Mouse (Mus musculus): ENCODE results near the gene Lipe. TPM values are rescaled to one million over a fixed set of nuclear protein-coding genes. Genes with fewer than 3 reads are reported as not detected.

The Lipe gene
- polyA plus RNA-seq, 1 experiment from 2014 or later, result 2.9 TPM

- Histone ChIP-seq H3K27ac (replicated peaks; ENCODE audit: low read depth, low read length) (no peak overlapping the region), H3K36me3 (replicated peaks; ENCODE audit: control insufficient read depth, insufficient read depth, low read depth, low read length) (peaks cover 15% of the 10 kb centered on the region), H3K27me3 (ENCODE audit: control insufficient read depth, insufficient read depth, low read length) (peaks cover 17% of the 10 kb centered on the region), H3K4me2 (ENCODE audit: low read depth, low read length) (no peak overlapping the region), H3K4me1 (ENCODE audit: control insufficient read depth, insufficient read depth, low read length) (peaks cover 3% of the 10 kb centered on the region; the same call in 1 of the 2 replicates), H3K9ac (replicated peaks; ENCODE audit: low read length) (no peak overlapping the region), H3K9me3 (replicated peaks; ENCODE audit: control insufficient read depth, low read length) (no peaks in the 10 kb centered on the region), H3K4me3 (ENCODE audit: low read depth, low read length) (no peak overlapping the region)
- DNase-seq (ENCODE audit: low spot score), result no peak
- ATAC-seq (replicated peaks; ENCODE audit: insufficient number of reproducible peaks, low FRiP score, low TSS enrichment, low read depth), result no peak
- WGBS, result 93% methylated on average over 17 of the region's 17 CpGs
Observed at GRCm38 (mm10) chr7:25363632-25364031, 34.9 kb downstream of the Lipe start.

DNA sequence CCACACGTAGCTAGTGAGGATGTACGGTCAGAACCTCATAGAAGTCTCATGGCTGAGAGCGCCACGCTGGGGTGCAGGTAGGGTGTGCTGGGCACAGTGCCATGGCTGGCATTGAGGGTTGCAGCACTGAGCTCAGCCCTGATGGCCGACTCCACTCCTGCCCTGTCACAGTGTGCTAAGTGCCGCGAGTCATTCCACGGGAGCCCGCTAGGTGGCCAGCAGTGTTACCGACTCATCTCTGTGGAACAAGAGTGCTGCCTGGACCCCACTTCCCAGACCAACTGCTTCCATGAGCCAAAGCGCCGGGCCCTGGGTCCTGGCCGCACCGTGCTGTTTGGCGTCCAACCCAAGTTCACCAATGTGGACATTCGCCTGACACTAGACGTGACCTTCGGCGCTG is 35.4 kb downstream of the Lipe start:
- peaks cover 13% of the 10 kb centered on the region for H3K27me3 ChIP-seq (ENCODE audit: control insufficient read depth, insufficient read depth, low read length)
- H3K9ac ChIP-seq (replicated peaks; ENCODE audit: low read length), result no peak overlapping the region
- no peaks in the 10 kb centered on the region for H3K9me3 ChIP-seq (replicated peaks; ENCODE audit: control insufficient read depth, low read length)
- ATAC-seq (replicated peaks; ENCODE audit: insufficient number of reproducible peaks, low FRiP score, low TSS enrichment, low read depth), result no peak
- no peak overlapping the region for H3K4me2 ChIP-seq (ENCODE audit: low read depth, low read length)
- 88% methylated on average over 19 of the region's 19 CpGs for WGBS
- no peak for DNase-seq (ENCODE audit: low spot score)
- H3K27ac ChIP-seq (replicated peaks; ENCODE audit: low read depth, low read length), result no peak overlapping the region
- peaks cover 3% of the 10 kb centered on the region; the same call in 1 of the 2 replicates for H3K4me1 ChIP-seq (ENCODE audit: control insufficient read depth, insufficient read depth, low read length)
- H3K36me3 ChIP-seq (replicated peaks; ENCODE audit: control insufficient read depth, insufficient read depth, low read depth, low read length), result peaks cover 16% of the 10 kb centered on the region
- no peak overlapping the region for H3K4me3 ChIP-seq (ENCODE audit: low read depth, low read length)

GRCm38 (mm10) chr7:25358721-25359206 is 39.7 kb downstream of the Lipe start:
- DNase-seq (ENCODE audit: low spot score) (no peak), ATAC-seq (replicated peaks; ENCODE audit: insufficient number of reproducible peaks, low FRiP score, low TSS enrichment, low read depth) (peak; percentile 71)
- no peaks in the 10 kb centered on the region for H3K9me3 ChIP-seq (replicated peaks; ENCODE audit: control insufficient read depth, low read length)
- no peak overlapping the region for H3K4me2 ChIP-seq (ENCODE audit: low read depth, low read length)
- H3K36me3 ChIP-seq (replicated peaks; ENCODE audit: control insufficient read depth, insufficient read depth, low read depth, low read length), result peaks cover 18% of the 10 kb centered on the region
- H3K27ac ChIP-seq (replicated peaks; ENCODE audit: low read depth, low read length), result no peak overlapping the region; the same call in 1 of the 2 replicates
- no peaks in the 10 kb centered on the region for H3K27me3 ChIP-seq (ENCODE audit: control insufficient read depth, insufficient read depth, low read length)
- no peak overlapping the region; the same call in 1 of the 2 replicates for H3K9ac ChIP-seq (replicated peaks; ENCODE audit: low read length)
- H3K4me3 ChIP-seq (ENCODE audit: low read depth, low read length), result no peak overlapping the region
- H3K4me1 ChIP-seq (ENCODE audit: control insufficient read depth, insufficient read depth, low read length), result no peaks in the 10 kb centered on the region
- 68% methylated on average over 19 of the region's 19 CpGs for WGBS

GRCm38 (mm10) chr7:25348861-25349260 is 49.6 kb downstream of the Lipe start:
- WGBS, result 81% methylated on average over 8 of the region's 8 CpGs
- H3K36me3 ChIP-seq (replicated peaks; ENCODE audit: control insufficient read depth, insufficient read depth, low read depth, low read length), result peaks cover 16% of the 10 kb centered on the region
- ATAC-seq (replicated peaks; ENCODE audit: insufficient number of reproducible peaks, low FRiP score, low TSS enrichment, low read depth), result no peak

DNA sequence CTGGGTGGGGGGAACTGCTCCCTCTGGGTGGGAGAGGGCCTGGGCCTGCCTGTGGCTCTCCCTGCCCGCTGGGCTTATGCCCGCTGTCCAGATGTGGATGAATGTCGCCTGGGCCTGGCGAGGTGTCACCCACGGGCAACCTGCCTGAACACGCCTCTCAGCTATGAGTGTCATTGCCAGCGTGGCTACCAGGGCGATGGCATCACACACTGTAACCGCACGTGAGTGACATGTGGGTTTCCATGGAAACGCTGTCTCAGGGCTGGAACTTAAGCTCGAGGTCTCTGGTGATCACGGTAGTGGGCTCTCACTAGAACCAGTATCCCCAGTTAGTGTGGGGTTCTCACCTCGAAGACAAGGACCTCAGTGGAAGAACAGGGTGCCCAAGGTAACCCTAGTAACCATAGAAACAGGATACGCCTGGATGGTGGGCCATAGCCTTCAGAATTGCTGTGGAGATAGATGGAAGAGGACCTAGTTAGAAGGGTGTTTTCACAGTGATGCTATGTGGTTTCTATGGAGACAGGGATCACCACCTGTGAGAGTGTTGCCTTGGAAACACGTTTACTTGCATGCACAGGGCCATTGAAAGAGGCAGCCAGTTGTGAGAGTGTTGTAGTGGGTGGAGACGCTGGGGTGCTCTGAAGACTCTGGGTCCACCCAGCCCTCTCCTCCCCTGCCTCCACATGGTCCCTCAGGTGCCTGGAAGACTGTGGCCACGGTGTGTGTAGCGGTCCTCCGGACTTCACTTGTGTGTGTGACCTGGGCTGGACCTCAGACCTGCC is 57.3 kb downstream of the Lipe start:
- no peak overlapping the region for H3K4me2 ChIP-seq (ENCODE audit: low read depth, low read length)
- H3K4me1 ChIP-seq (ENCODE audit: control insufficient read depth, insufficient read depth, low read length), result no peaks in the 10 kb centered on the region
- peaks cover 8% of the 10 kb centered on the region for H3K36me3 ChIP-seq (replicated peaks; ENCODE audit: control insufficient read depth, insufficient read depth, low read depth, low read length)
- no peak overlapping the region for H3K9ac ChIP-seq (replicated peaks; ENCODE audit: low read length)
- H3K27me3 ChIP-seq (ENCODE audit: control insufficient read depth, insufficient read depth, low read length), result no peaks in the 10 kb centered on the region
- H3K4me3 ChIP-seq (ENCODE audit: low read depth, low read length), result no peak overlapping the region
- WGBS, result 84% methylated on average over 20 of the region's 20 CpGs
- DNase-seq (ENCODE audit: low spot score) (no peak), ATAC-seq (replicated peaks; ENCODE audit: insufficient number of reproducible peaks, low FRiP score, low TSS enrichment, low read depth) (0 out of 2 replicates have a peak, but pooled peaks have one; percentile 32)
- H3K27ac ChIP-seq (replicated peaks; ENCODE audit: low read depth, low read length), result no peak overlapping the region
- H3K9me3 ChIP-seq (replicated peaks; ENCODE audit: control insufficient read depth, low read length), result no peaks in the 10 kb centered on the region

More at GRCm38 (mm10) chr7:25348861-25349260, 49.6 kb downstream of the Lipe start:
- H3K4me3 ChIP-seq (ENCODE audit: low read depth, low read length), result no peak overlapping the region
- H3K4me1 ChIP-seq (ENCODE audit: control insufficient read depth, insufficient read depth, low read length), result no peaks in the 10 kb centered on the region
- no peak overlapping the region for H3K27ac ChIP-seq (replicated peaks; ENCODE audit: low read depth, low read length)
- no peak for DNase-seq (ENCODE audit: low spot score)
- H3K9me3 ChIP-seq (replicated peaks; ENCODE audit: control insufficient read depth, low read length), result no peaks in the 10 kb centered on the region
- H3K27me3 ChIP-seq (ENCODE audit: control insufficient read depth, insufficient read depth, low read length), result no peaks in the 10 kb centered on the region
- H3K9ac ChIP-seq (replicated peaks; ENCODE audit: low read length), result no peak overlapping the region
- H3K4me2 ChIP-seq (ENCODE audit: low read depth, low read length), result no peak overlapping the region

DNA sequence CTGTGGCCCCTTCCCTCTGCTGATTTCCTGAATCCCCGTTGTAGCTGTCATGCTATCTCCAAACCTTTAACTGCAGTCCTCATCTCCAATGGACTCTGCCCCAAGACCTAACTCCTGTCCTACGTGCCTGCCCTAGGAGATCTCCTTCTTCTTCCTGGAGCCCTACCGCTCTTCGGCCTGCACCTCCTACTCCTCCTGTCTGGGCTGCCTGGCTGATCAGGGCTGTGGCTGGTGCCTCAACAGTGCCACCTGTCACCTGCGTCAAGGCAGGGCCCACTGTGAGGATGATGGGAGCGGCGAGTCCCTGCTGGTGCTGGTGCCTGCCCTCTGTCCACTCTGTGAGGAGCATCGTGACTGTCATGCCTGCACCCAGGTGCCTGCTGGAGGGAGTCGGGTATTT is 59.2 kb downstream of the Lipe start:
- no peak overlapping the region for H3K4me3 ChIP-seq (ENCODE audit: low read depth, low read length)
- no peaks in the 10 kb centered on the region for H3K27me3 ChIP-seq (ENCODE audit: control insufficient read depth, insufficient read depth, low read length)
- ATAC-seq (replicated peaks; ENCODE audit: insufficient number of reproducible peaks, low FRiP score, low TSS enrichment, low read depth), result no peak
- no peak overlapping the region for H3K9ac ChIP-seq (replicated peaks; ENCODE audit: low read length)
- H3K36me3 ChIP-seq (replicated peaks; ENCODE audit: control insufficient read depth, insufficient read depth, low read depth, low read length), result peaks cover 12% of the 10 kb centered on the region
- H3K4me2 ChIP-seq (ENCODE audit: low read depth, low read length), result no peak overlapping the region
- no peaks in the 10 kb centered on the region for H3K9me3 ChIP-seq (replicated peaks; ENCODE audit: control insufficient read depth, low read length)
- 88% methylated on average over 9 of the region's 9 CpGs for WGBS
- H3K27ac ChIP-seq (replicated peaks; ENCODE audit: low read depth, low read length), result no peak overlapping the region
- no peak for DNase-seq (ENCODE audit: low spot score)
- no peaks in the 10 kb centered on the region for H3K4me1 ChIP-seq (ENCODE audit: control insufficient read depth, insufficient read depth, low read length)

- H3K9ac ChIP-seq (replicated peaks; ENCODE audit: low read length), result no peak overlapping the region
- no peak overlapping the region for H3K27ac ChIP-seq (replicated peaks; ENCODE audit: low read depth, low read length)
- ATAC-seq (replicated peaks; ENCODE audit: insufficient number of reproducible peaks, low FRiP score, low TSS enrichment, low read depth) (0 out of 2 replicates have a peak, but pooled peaks have one; percentile 41), DNase-seq (ENCODE audit: low spot score) (no peak)
- H3K36me3 ChIP-seq (replicated peaks; ENCODE audit: control insufficient read depth, insufficient read depth, low read depth, low read length), result peaks cover 10% of the 10 kb centered on the region
- H3K4me1 ChIP-seq (ENCODE audit: control insufficient read depth, insufficient read depth, low read length), result no peaks in the 10 kb centered on the region
- no peak overlapping the region for H3K4me2 ChIP-seq (ENCODE audit: low read depth, low read length)
- H3K4me3 ChIP-seq (ENCODE audit: low read depth, low read length), result no peak overlapping the region
- H3K27me3 ChIP-seq (ENCODE audit: control insufficient read depth, insufficient read depth, low read length), result no peaks in the 10 kb centered on the region
- H3K9me3 ChIP-seq (replicated peaks; ENCODE audit: control insufficient read depth, low read length), result no peaks in the 10 kb centered on the region
- 81% methylated on average over 12 of the region's 12 CpGs for WGBS
Observed at GRCm38 (mm10) chr7:25334472-25334871, 64.0 kb downstream of the Lipe start.

GRCm38 (mm10) chr7:25333596-25334307 is 64.8 kb downstream of the Lipe start:
- H3K9ac ChIP-seq (replicated peaks; ENCODE audit: low read length), result no peak overlapping the region
- H3K27ac ChIP-seq (replicated peaks; ENCODE audit: low read depth, low read length), result no peak overlapping the region
- DNase-seq (ENCODE audit: low spot score), result peak; percentile 85
- no peaks in the 10 kb centered on the region for H3K4me1 ChIP-seq (ENCODE audit: control insufficient read depth, insufficient read depth, low read length)
- H3K4me2 ChIP-seq (ENCODE audit: low read depth, low read length), result no peak overlapping the region
- H3K4me3 ChIP-seq (ENCODE audit: low read depth, low read length), result no peak overlapping the region
- 40% methylated on average over 16 of the region's 16 CpGs for WGBS
- no peaks in the 10 kb centered on the region for H3K9me3 ChIP-seq (replicated peaks; ENCODE audit: control insufficient read depth, low read length)
- no peaks in the 10 kb centered on the region for H3K27me3 ChIP-seq (ENCODE audit: control insufficient read depth, insufficient read depth, low read length)
- peaks cover 9% of the 10 kb centered on the region for H3K36me3 ChIP-seq (replicated peaks; ENCODE audit: control insufficient read depth, insufficient read depth, low read depth, low read length)
- ATAC-seq (replicated peaks; ENCODE audit: insufficient number of reproducible peaks, low FRiP score, low TSS enrichment, low read depth), result peak; percentile 53; the same call in 1 of the 2 replicates

All from embryonic facial prominence, embryonic 11.5 days (tissue).